Mouse (Mus musculus): ENCODE results near the gene Lingo1. TPM values are rescaled to one million over a fixed set of nuclear protein-coding genes. Genes with fewer than 3 reads are reported as not detected.
A peak's percentile ranks its signal among the peaks of the same experiment; 100 is the strongest.

Lingo1 gene
- polyA plus RNA-seq, 1 experiment = 1.2 TPM

DNA sequence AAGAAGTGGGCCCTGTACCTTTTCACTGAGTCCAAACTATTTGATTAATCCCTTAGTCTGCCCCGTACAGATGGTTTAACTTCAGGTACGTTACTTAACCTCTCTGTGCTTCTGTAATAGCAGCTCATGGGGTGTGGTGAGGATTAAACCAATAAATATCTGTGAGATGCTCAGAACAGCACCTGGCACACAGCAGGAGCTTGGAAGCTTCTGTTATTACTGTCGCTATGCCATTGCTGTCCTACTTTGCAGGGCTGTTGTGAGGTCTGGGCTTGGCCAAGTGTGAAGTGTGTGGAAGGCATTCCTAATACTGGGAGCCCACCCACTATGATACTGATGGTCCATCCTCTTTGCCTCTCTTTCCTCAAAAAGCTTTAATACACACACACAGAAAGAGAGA lies 80.2 kb downstream of the Lingo1 start:
- Histone ChIP-seq H3K4me2 (ENCODE audit: low read depth) (no peak overlapping the region), H3K27me3 (ENCODE audit: control insufficient read depth, insufficient read depth, insufficient read length) (peaks cover 39% of the 10 kb centered on the region), H3K36me3 (ENCODE audit: control insufficient read depth, insufficient read depth) (no peaks in the 10 kb centered on the region), H3ac (ENCODE audit: control insufficient read depth, insufficient read length) (no peak overlapping the region), H3K79me2 (ENCODE audit: control insufficient read depth, insufficient read depth) (no peaks in the 10 kb centered on the region), H3K4me3 (no peak overlapping the region)
- TF ChIP-seq POLR2A (IDR thresholded peaks at IDR 0.05; ENCODE audit: insufficient read length, low read depth) = no peak
- TF ChIP-seq MYOG (IDR thresholded peaks at IDR 0.05; ENCODE audit: control insufficient read depth in 1 of 3, insufficient read depth in 1 of 3, insufficient read length in 2 of 3, low read depth in 2 of 3) = no peak
- TF ChIP-seq POLR2AphosphoS2 (IDR thresholded peaks at IDR 0.05; ENCODE audit: insufficient read length, low read depth) = no peak
- TF ChIP-seq TCF12 (IDR thresholded peaks at IDR 0.05; ENCODE audit: insufficient read depth, poor library complexity, severe bottlenecking) = no peak
- no peak for TF ChIP-seq CEBPB (IDR thresholded peaks at IDR 0.05; ENCODE audit: insufficient read depth, poor library complexity, severe bottlenecking)
- TF ChIP-seq TCF3 (IDR thresholded peaks at IDR 0.05; ENCODE audit: insufficient read length, low read depth) = no peak
- no peak for TF ChIP-seq MAX (IDR thresholded peaks at IDR 0.05; ENCODE audit: low read depth)
- TF ChIP-seq REST (IDR thresholded peaks at IDR 0.05; ENCODE audit: insufficient read depth, insufficient read length) = no peak
- no peak for TF ChIP-seq MYOD1 (IDR thresholded peaks at IDR 0.05; ENCODE audit: control insufficient read depth in 1 of 3, insufficient read length in 2 of 3, low read depth in 2 of 3)
- no peak for TF ChIP-seq SRF (IDR thresholded peaks at IDR 0.05; ENCODE audit: control insufficient read depth, insufficient read length, low read depth)
- TF ChIP-seq E2F4 (IDR thresholded peaks at IDR 0.05; ENCODE audit: insufficient read depth) = no peak
- TF ChIP-seq USF1 (IDR thresholded peaks at IDR 0.05; ENCODE audit: low read depth) = no peak

DNA sequence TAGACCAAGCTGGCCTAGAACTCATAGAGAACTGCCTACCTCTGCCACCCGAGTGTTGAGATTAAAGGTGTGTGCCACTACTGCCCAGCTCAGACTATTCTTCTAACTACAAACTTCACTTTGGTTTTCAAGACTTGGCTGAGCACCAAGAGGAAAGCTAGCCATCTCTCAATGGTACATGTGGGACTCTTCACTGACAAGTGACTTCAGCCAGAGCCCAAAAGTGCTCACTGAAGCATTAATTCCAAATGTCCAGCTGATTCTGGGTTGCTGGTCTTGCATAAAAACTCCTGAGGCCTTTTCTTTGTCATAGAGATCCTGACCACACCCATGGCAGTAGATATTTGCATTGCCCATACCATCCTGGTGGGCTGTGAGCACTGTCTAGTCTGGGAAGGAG lies 81.9 kb downstream of the Lingo1 start:
- Histone ChIP-seq H3K36me3 (ENCODE audit: control insufficient read depth, insufficient read depth) (no peaks in the 10 kb centered on the region), H3ac (ENCODE audit: control insufficient read depth, insufficient read length) (no peak overlapping the region), H3K4me2 (ENCODE audit: low read depth) (no peak overlapping the region), H3K79me2 (ENCODE audit: control insufficient read depth, insufficient read depth) (no peaks in the 10 kb centered on the region), H3K27me3 (ENCODE audit: control insufficient read depth, insufficient read depth, insufficient read length) (peaks cover 38% of the 10 kb centered on the region), H3K4me3 (no peak overlapping the region)
- TF ChIP-seq TCF12 (IDR thresholded peaks at IDR 0.05; ENCODE audit: insufficient read depth, poor library complexity, severe bottlenecking) = no peak
- no peak for TF ChIP-seq E2F4 (IDR thresholded peaks at IDR 0.05; ENCODE audit: insufficient read depth)
- TF ChIP-seq MYOD1 (IDR thresholded peaks at IDR 0.05; ENCODE audit: control insufficient read depth in 1 of 3, insufficient read length in 2 of 3, low read depth in 2 of 3) = no peak
- no peak for TF ChIP-seq MAX (IDR thresholded peaks at IDR 0.05; ENCODE audit: low read depth)
- TF ChIP-seq SRF (IDR thresholded peaks at IDR 0.05; ENCODE audit: control insufficient read depth, insufficient read length, low read depth) = no peak
- TF ChIP-seq USF1 (IDR thresholded peaks at IDR 0.05; ENCODE audit: low read depth) = no peak
- TF ChIP-seq REST (IDR thresholded peaks at IDR 0.05; ENCODE audit: insufficient read depth, insufficient read length) = no peak
- no peak for TF ChIP-seq POLR2AphosphoS2 (IDR thresholded peaks at IDR 0.05; ENCODE audit: insufficient read length, low read depth)
- TF ChIP-seq POLR2A (IDR thresholded peaks at IDR 0.05; ENCODE audit: insufficient read length, low read depth) = no peak
- no peak for TF ChIP-seq MYOG (IDR thresholded peaks at IDR 0.05; ENCODE audit: control insufficient read depth in 1 of 3, insufficient read depth in 1 of 3, insufficient read length in 2 of 3, low read depth in 2 of 3)
- TF ChIP-seq CEBPB (IDR thresholded peaks at IDR 0.05; ENCODE audit: insufficient read depth, poor library complexity, severe bottlenecking) = no peak
- TF ChIP-seq TCF3 (IDR thresholded peaks at IDR 0.05; ENCODE audit: insufficient read length, low read depth) = no peak

DNA sequence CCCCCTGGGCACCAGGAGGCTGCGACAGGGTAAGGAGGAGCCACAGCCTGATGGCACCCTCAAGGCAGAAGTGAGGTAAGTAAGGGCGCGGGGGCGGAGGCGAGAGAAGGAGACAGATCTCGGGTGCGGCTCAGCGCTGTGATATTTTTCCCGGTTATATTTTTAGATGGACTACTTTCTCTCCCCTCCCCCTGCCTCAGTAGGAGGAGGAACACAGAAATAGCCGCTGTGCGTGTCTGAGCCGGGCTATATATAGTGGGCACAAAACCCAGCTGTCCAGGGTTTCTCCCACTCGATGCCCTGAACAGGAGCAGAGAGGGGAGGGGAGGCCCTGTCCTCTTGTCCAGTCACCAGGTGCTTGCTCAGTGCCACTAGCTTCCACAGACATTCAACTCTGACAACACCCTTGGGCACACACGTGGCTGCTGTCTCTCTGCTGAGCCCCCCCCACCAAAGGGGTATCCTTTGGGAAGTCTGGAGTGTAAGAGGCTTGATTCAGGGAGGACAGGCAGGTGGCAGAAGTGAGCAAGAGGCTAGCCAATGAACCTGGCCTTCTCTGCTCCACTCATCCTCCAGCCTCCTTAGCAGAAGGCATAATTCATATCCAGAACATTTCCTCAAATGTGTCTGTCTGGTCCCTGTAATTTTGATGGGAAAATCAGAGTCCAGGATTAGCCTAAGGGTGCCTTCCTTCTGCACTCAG lies 83.5 kb downstream of the Lingo1 start:
- no peak overlapping the region for H3ac ChIP-seq (ENCODE audit: control insufficient read depth, insufficient read length)
- no peak overlapping the region for H3K4me3 ChIP-seq
- H3K27me3 ChIP-seq (ENCODE audit: control insufficient read depth, insufficient read depth, insufficient read length) = peaks cover 39% of the 10 kb centered on the region
- no peaks in the 10 kb centered on the region for H3K36me3 ChIP-seq (ENCODE audit: control insufficient read depth, insufficient read depth)
- H3K4me2 ChIP-seq (ENCODE audit: low read depth) = peak overlapping the region; percentile 38
- H3K79me2 ChIP-seq (ENCODE audit: control insufficient read depth, insufficient read depth) = no peaks in the 10 kb centered on the region
- TF ChIP-seq MYOG (IDR thresholded peaks at IDR 0.05; ENCODE audit: control insufficient read depth in 1 of 3, insufficient read depth in 1 of 3, insufficient read length in 2 of 3, low read depth in 2 of 3) (peak in 2 of 3 experiments; percentile 66 to 82), TCF12 (IDR thresholded peaks at IDR 0.05; ENCODE audit: insufficient read depth, poor library complexity, severe bottlenecking) (peak; percentile 41), POLR2AphosphoS2 (IDR thresholded peaks at IDR 0.05; ENCODE audit: insufficient read length, low read depth) (no peak), POLR2A (IDR thresholded peaks at IDR 0.05; ENCODE audit: insufficient read length, low read depth) (peak; percentile 37), USF1 (IDR thresholded peaks at IDR 0.05; ENCODE audit: low read depth) (no peak), MYOD1 (IDR thresholded peaks at IDR 0.05; ENCODE audit: control insufficient read depth in 1 of 3, insufficient read length in 2 of 3, low read depth in 2 of 3) (peak; percentile 42 to 90 (median 48))

DNA sequence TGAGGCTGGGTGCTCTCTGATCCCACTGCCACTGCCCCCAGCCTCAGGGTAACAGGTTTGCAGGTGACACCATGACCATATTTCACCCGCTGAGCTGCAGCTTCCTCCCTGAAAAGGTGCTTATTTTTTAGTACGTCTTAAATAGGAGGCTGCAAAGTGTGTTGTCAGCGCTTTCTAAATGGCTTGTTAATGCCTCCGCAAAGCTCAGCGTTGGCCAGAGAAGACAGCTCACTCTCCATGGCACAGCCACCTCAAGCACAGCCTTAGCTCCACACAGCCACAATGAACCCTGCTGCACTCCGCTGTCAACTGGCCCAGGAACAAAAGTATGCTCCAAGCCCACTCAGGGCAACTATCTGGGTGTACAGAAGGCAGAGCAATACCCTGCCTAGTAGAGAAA lies 85.3 kb downstream of the Lingo1 start:
- no peak overlapping the region for H3K4me2 ChIP-seq (ENCODE audit: low read depth)
- no peaks in the 10 kb centered on the region for H3K36me3 ChIP-seq (ENCODE audit: control insufficient read depth, insufficient read depth)
- H3K79me2 ChIP-seq (ENCODE audit: control insufficient read depth, insufficient read depth) = no peaks in the 10 kb centered on the region
- no peak overlapping the region for H3K4me3 ChIP-seq
- no peak overlapping the region for H3ac ChIP-seq (ENCODE audit: control insufficient read depth, insufficient read length)
- no peak for TF ChIP-seq MYOG (IDR thresholded peaks at IDR 0.05; ENCODE audit: control insufficient read depth in 1 of 3, insufficient read depth in 1 of 3, insufficient read length in 2 of 3, low read depth in 2 of 3)
- no peak for TF ChIP-seq TCF12 (IDR thresholded peaks at IDR 0.05; ENCODE audit: insufficient read depth, poor library complexity, severe bottlenecking)
- TF ChIP-seq USF1 (IDR thresholded peaks at IDR 0.05; ENCODE audit: low read depth) = no peak
- no peak for TF ChIP-seq POLR2A (IDR thresholded peaks at IDR 0.05; ENCODE audit: insufficient read length, low read depth)
- no peak for TF ChIP-seq MYOD1 (IDR thresholded peaks at IDR 0.05; ENCODE audit: control insufficient read depth in 1 of 3, insufficient read length in 2 of 3, low read depth in 2 of 3)
- no peak for TF ChIP-seq SRF (IDR thresholded peaks at IDR 0.05; ENCODE audit: control insufficient read depth, insufficient read length, low read depth)
- no peak for TF ChIP-seq REST (IDR thresholded peaks at IDR 0.05; ENCODE audit: insufficient read depth, insufficient read length)
- no peak for TF ChIP-seq MAX (IDR thresholded peaks at IDR 0.05; ENCODE audit: low read depth)
- no peak for TF ChIP-seq TCF3 (IDR thresholded peaks at IDR 0.05; ENCODE audit: insufficient read length, low read depth)
- no peak for TF ChIP-seq POLR2AphosphoS2 (IDR thresholded peaks at IDR 0.05; ENCODE audit: insufficient read length, low read depth)
- TF ChIP-seq E2F4 (IDR thresholded peaks at IDR 0.05; ENCODE audit: insufficient read depth) = no peak
- TF ChIP-seq CEBPB (IDR thresholded peaks at IDR 0.05; ENCODE audit: insufficient read depth, poor library complexity, severe bottlenecking) = no peak
- H3K27me3 ChIP-seq (ENCODE audit: control insufficient read depth, insufficient read depth, insufficient read length) = peaks cover 48% of the 10 kb centered on the region

All from myocyte (in vitro differentiated cells).